Mouse (Mus musculus) embryonic fibroblast, embryonic 13.5 days (primary cell): Measurements from ENCODE around the gene Tapbpl.

Experiments used
- CTCF ChIP-seq: IDR thresholded peaks from 2 replicates; pipeline ENCODE4 v1.5.1; 2011; ENCODE audit warnings: mild to moderate bottlenecking, control low read depth, low read length, moderate library complexity, borderline replicate concordance; ENCODE audit not compliant: insufficient read depth
- POLR2A ChIP-seq: IDR thresholded peaks from 2 replicates; pipeline ENCODE4 v1.6.1; 2011; ENCODE audit warnings: low read depth, mild to moderate bottlenecking, control low read depth, low read length, moderate library complexity

DNA sequence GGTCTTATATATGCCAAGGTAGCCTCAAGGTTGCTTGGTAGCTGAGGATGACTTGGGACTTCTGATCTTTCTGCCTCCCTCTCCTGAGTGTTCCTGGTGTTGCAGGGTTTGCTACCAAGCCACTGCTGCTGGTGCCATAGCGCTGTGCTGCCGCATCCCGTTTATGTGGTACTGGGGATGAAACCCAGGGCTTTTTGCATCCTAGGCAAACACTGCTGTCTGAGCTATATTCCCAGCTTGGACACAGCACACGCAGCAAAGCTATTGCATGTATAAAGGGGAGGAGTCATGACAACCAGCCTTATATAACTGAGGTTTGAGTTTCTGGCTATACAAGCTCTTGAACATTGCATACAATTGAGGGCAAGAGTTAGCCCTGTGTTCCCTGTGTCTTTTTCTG lies 5.8 kb upstream of the Tapbpl start:
- TF ChIP-seq CTCF (no peak), POLR2A (no peak)
